8 mouse cellular contexts compared by ENCODE assay signal in genomic region chr16:55838129-55838509, GRCm38 (mm10). TPM values are rescaled to one million over a fixed set of nuclear protein-coding genes. Genes with fewer than 3 reads are reported as not detected.
A peak's percentile ranks its signal among the peaks of the same experiment; 100 is the strongest.
DNase-seq lines count a peak whose midpoint lies in the region; ATAC-seq and TF ChIP-seq lines count a peak whose summit lies in the region.

No protein-coding gene starts in this region.

- H3K4me1 ChIP-seq in kidney, postnatal 0 days (replicated peaks; ENCODE audit: insufficient read depth, low read length) = no peaks in the 10 kb centered on the region
- H3K4me1 ChIP-seq in cortical plate, adult 2 months (ENCODE audit: control insufficient read depth, insufficient read depth, low read length) = peaks cover 3% of the 10 kb centered on the region; the same call in 1 of the 2 replicates
- H3K4me1 ChIP-seq in hindbrain, embryonic 15.5 days (replicated peaks) = no peaks in the 10 kb centered on the region; the same call in 1 of the 2 replicates
- H3K4me1 ChIP-seq in midbrain, embryonic 15.5 days = peaks cover 9% of the 10 kb centered on the region

- H3K27me3 ChIP-seq in kidney, postnatal 0 days (ENCODE audit: insufficient read depth, low read length) = no peaks in the 10 kb centered on the region
- no peaks in the 10 kb centered on the region for H3K27me3 ChIP-seq in hindbrain, embryonic 15.5 days
- no peaks in the 10 kb centered on the region for H3K27me3 ChIP-seq in midbrain, embryonic 15.5 days (replicated peaks)

- peak overlapping the region; percentile 56 for H3K4me2 ChIP-seq in kidney, postnatal 0 days (ENCODE audit: low read length)
- H3K4me2 ChIP-seq in hindbrain, embryonic 15.5 days = peak overlapping the region; percentile 78
- H3K4me2 ChIP-seq in midbrain, embryonic 15.5 days = peak overlapping the region; percentile 82

- WGBS in kidney, postnatal 0 days = 4% methylated on average over 3 of the region's 3 CpGs
- 2% methylated on average over 3 of the region's 3 CpGs for WGBS in hindbrain, embryonic 15.5 days
- 5% methylated on average over 3 of the region's 3 CpGs for WGBS in midbrain, embryonic 15.5 days

- H3K9ac ChIP-seq in kidney, postnatal 0 days (ENCODE audit: low read depth, low read length) = peak overlapping the region; percentile 66
- peak overlapping the region; percentile 71 for H3K9ac ChIP-seq in hindbrain, embryonic 15.5 days
- peak overlapping the region; percentile 53 for H3K9ac ChIP-seq in midbrain, embryonic 15.5 days

- peak overlapping the region; percentile 73 for H3K27ac ChIP-seq in kidney, postnatal 0 days
- 0 out of 2 replicates have a peak overlapping the region, but pooled peaks have one; percentile 66 for H3K27ac ChIP-seq in cortical plate, adult 2 months (ENCODE audit: insufficient read depth, low read length)
- H3K27ac ChIP-seq in hindbrain, embryonic 15.5 days (replicated peaks) = peak overlapping the region; percentile 80; the same call in 1 of the 2 replicates
- peak overlapping the region; percentile 78; the same call in 1 of the 2 replicates for H3K27ac ChIP-seq in midbrain, embryonic 15.5 days

- no peaks in the 10 kb centered on the region for H3K36me3 ChIP-seq in kidney, postnatal 0 days (ENCODE audit: insufficient read depth, low read length)
- no peaks in the 10 kb centered on the region for H3K36me3 ChIP-seq in hindbrain, embryonic 15.5 days
- no peaks in the 10 kb centered on the region for H3K36me3 ChIP-seq in midbrain, embryonic 15.5 days (replicated peaks)

- H3K9me3 ChIP-seq in kidney, postnatal 0 days (replicated peaks; ENCODE audit: low read length) = no peaks in the 10 kb centered on the region
- no peaks in the 10 kb centered on the region for H3K9me3 ChIP-seq in hindbrain, embryonic 15.5 days
- H3K9me3 ChIP-seq in midbrain, embryonic 15.5 days = no peaks in the 10 kb centered on the region

- TF ChIP-seq CTCF in kidney, postnatal 0 days (IDR thresholded peaks at IDR 0.05; ENCODE audit: low read depth) = no peak
- TF ChIP-seq CTCF in cortical plate, adult 2 months (IDR thresholded peaks at IDR 0.05; ENCODE audit: extremely low read depth, insufficient read depth, low read length) = no peak

- no peak for ATAC-seq in kidney, postnatal 0 days (replicated peaks; ENCODE audit: low FRiP score, low read depth)
- no peak for ATAC-seq in hindbrain, embryonic 15.5 days (ENCODE audit: low FRiP score, low read depth)
- ATAC-seq in midbrain, embryonic 15.5 days (replicated peaks) = no peak

- peak overlapping the region; percentile 44 for H3K4me3 ChIP-seq in kidney, postnatal 0 days (replicated peaks; ENCODE audit: low read depth, low read length)
- H3K4me3 ChIP-seq in cortical plate, adult 2 months (ENCODE audit: insufficient read depth, low read length) = peak overlapping the region; percentile 56
- peak overlapping the region; percentile 70 for H3K4me3 ChIP-seq in hindbrain, embryonic 15.5 days
- H3K4me3 ChIP-seq in midbrain, embryonic 15.5 days = peak overlapping the region; percentile 54

- no peak for DNase-seq in kidney, postnatal 0 days (ENCODE audit: low spot score)
- no peak for DNase-seq in kidney, postnatal 4 days
- DNase-seq in left cerebral cortex, adult 9 months (ENCODE audit: low spot score in 2 of 2) = no peak
- no peak for DNase-seq in ovary, postnatal 10 days (ENCODE audit: low spot score)
- DNase-seq in thymus, postnatal 0 days (ENCODE audit: low spot score) = no peak

- no peak for TF ChIP-seq POLR2A in cortical plate, adult 2 months (IDR thresholded peaks at IDR 0.05; ENCODE audit: extremely low read depth, insufficient read depth, low read length)

RNA-seq across cellular contexts. Expression of gene Nfkbiz, which starts 0.6 kb away (rescaled TPM):
- polyA plus RNA-seq in kidney, postnatal 0 days (2015; fragmentation: Nextera tagmentation; extraction: Ambion mirVana) = 4.9 and 5.8 TPM in 2 replicates
- polyA plus RNA-seq in cortical plate, adult 2 months (2012; rRNA removed) = 5.1 and 5.4 TPM in 2 replicates
- polyA plus RNA-seq in hindbrain, embryonic 15.5 days (2015; fragmentation: Nextera tagmentation; extraction: Ambion mirVana) = 1.7 and 1.8 TPM in 2 replicates
- polyA plus RNA-seq in midbrain, embryonic 15.5 days (2015; fragmentation: Nextera tagmentation; extraction: Ambion mirVana) = 0.96 and 1.3 TPM in 2 replicates
- polyA plus RNA-seq in thymus, postnatal 0 days (2015; fragmentation: Nextera tagmentation; extraction: Ambion mirVana) = 6.0 and 6.3 TPM in 2 replicates

RNA-seq across cellular contexts. Expression of gene Nxpe3, which starts 57.0 kb away (rescaled TPM):
- polyA plus RNA-seq in kidney, postnatal 0 days (2015; fragmentation: Nextera tagmentation; extraction: Ambion mirVana) = 2.0 and 2.2 TPM in 2 replicates
- 7.5 and 8.0 TPM in 2 replicates for polyA plus RNA-seq in cortical plate, adult 2 months (2012; rRNA removed)
- 1.3 and 1.4 TPM in 2 replicates for polyA plus RNA-seq in hindbrain, embryonic 15.5 days (2015; fragmentation: Nextera tagmentation; extraction: Ambion mirVana)
- polyA plus RNA-seq in midbrain, embryonic 15.5 days (2015; fragmentation: Nextera tagmentation; extraction: Ambion mirVana) = 1.3 and 1.5 TPM in 2 replicates
- 1.8 and 2.2 TPM in 2 replicates for polyA plus RNA-seq in thymus, postnatal 0 days (2015; fragmentation: Nextera tagmentation; extraction: Ambion mirVana)
